Mouse (Mus musculus): ENCODE results near the gene Zbtb34. TPM values are rescaled to one million over a fixed set of nuclear protein-coding genes. Genes with fewer than 3 reads are reported as not detected.

Gene Zbtb34
- total RNA-seq, 2 experiments from 2014 or later = 8.5 to 9.5 TPM

- DNase-seq = no peak
Measured at GRCm38 (mm10) chr2:33446796-33447195, 15.7 kb upstream of the Zbtb34 start.

GRCm38 (mm10) chr2:33445741-33446140 is 14.6 kb upstream of the Zbtb34 start:
- DNase-seq = peak; percentile 31 to 36

GRCm38 (mm10) chr2:33444862-33445261 is 13.7 kb upstream of the Zbtb34 start:
- no peak for DNase-seq

- DNase-seq = peak; percentile 96 to 98
Measured at GRCm38 (mm10) chr2:33444358-33444757, 13.2 kb upstream of the Zbtb34 start.

- DNase-seq = no peak
Measured at GRCm38 (mm10) chr2:33442701-33443100, 11.6 kb upstream of the Zbtb34 start.

GRCm38 (mm10) chr2:33440893-33441292 is 9.8 kb upstream of the Zbtb34 start:
- DNase-seq = no peak

- no peak for DNase-seq
Measured at GRCm38 (mm10) chr2:33439980-33440670, 9.0 kb upstream of the Zbtb34 start.

- DNase-seq = no peak
Measured at GRCm38 (mm10) chr2:33439471-33439881, 8.4 kb upstream of the Zbtb34 start.

- DNase-seq = no peak
Measured at GRCm38 (mm10) chr2:33438377-33438776, 7.3 kb upstream of the Zbtb34 start.

GRCm38 (mm10) chr2:33437184-33437583 is 6.1 kb upstream of the Zbtb34 start:
- DNase-seq = no peak

GRCm38 (mm10) chr2:33436035-33436580 is 5.0 kb upstream of the Zbtb34 start:
- no peak for DNase-seq

GRCm38 (mm10) chr2:33435036-33435650 is 4.0 kb upstream of the Zbtb34 start:
- DNase-seq = no peak

- peak; percentile 40 to 72 for DNase-seq
Measured at GRCm38 (mm10) chr2:33432877-33433276, 1.8 kb upstream of the Zbtb34 start.

GRCm38 (mm10) chr2:33430081-33430770 is 898 bp downstream of the Zbtb34 start:
- DNase-seq = no peak

GRCm38 (mm10) chr2:33429339-33429738 is 1.8 kb downstream of the Zbtb34 start:
- peak; percentile 25 to 45 for DNase-seq

- DNase-seq = no peak
Measured at GRCm38 (mm10) chr2:33426640-33427398, 4.3 kb downstream of the Zbtb34 start.

- no peak for DNase-seq
Measured at GRCm38 (mm10) chr2:33417454-33417853, 13.7 kb downstream of the Zbtb34 start.

- DNase-seq = no peak
Measured at GRCm38 (mm10) chr2:33414019-33414418, 17.1 kb downstream of the Zbtb34 start.

GRCm38 (mm10) chr2:33412111-33412510 is 19.0 kb downstream of the Zbtb34 start:
- DNase-seq = peak; percentile 47 to 50

GRCm38 (mm10) chr2:33403511-33404003 is 27.6 kb downstream of the Zbtb34 start:
- no peak for DNase-seq

GRCm38 (mm10) chr2:33402638-33403037 is 28.5 kb downstream of the Zbtb34 start:
- no peak for DNase-seq

- DNase-seq = peak; percentile 57 to 79
Measured at GRCm38 (mm10) chr2:33402236-33402635, 28.9 kb downstream of the Zbtb34 start.

All from adrenal gland, postnatal 36 days (tissue).